Mouse (Mus musculus) forebrain, embryonic 11.5 days (tissue): ENCODE results near the gene Nos1ap. TPM values are rescaled to one million over a fixed set of nuclear protein-coding genes. Genes with fewer than 3 reads are reported as not detected.

Experiments
- ATAC-seq: fragments of 200-750 bp; cut with Nextera tagmentation; replicated peaks from 2 replicates; pipeline ENCODE4 v1.8.0; 2017; ENCODE audit warnings: moderate TSS enrichment; ENCODE audit not compliant: low FRiP score
- DNase-seq: peaks from one replicate; pipeline ENCODE4 v3.0.0-alpha.2; 2017; ENCODE audit warnings: low spot score
- H3K27ac ChIP-seq: fragments of 300-500 bp; sonication (generic); 2 replicates; pipeline ENCODE4 v1.5.1; 2014; ENCODE audit warnings: low read depth, low read length
- H3K27me3 ChIP-seq: fragments of 300-500 bp; sonication (generic); 2 replicates; pipeline ENCODE4 v1.6.1; 2014; ENCODE audit warnings: mild to moderate bottlenecking, low read length, mixed read lengths; ENCODE audit not compliant: control insufficient read depth, insufficient read depth
- H3K36me3 ChIP-seq: fragments of 300-500 bp; sonication (generic); 2 replicates; pipeline ENCODE4 v1.6.1; 2014; ENCODE audit warnings: mild to moderate bottlenecking, low read length, moderate library complexity, mixed read lengths; ENCODE audit not compliant: control insufficient read depth, insufficient read depth
- H3K4me1 ChIP-seq: fragments of 300-500 bp; sonication (generic); replicated peaks from 2 replicates; pipeline ENCODE4 v1.6.1; 2014; ENCODE audit warnings: low read length, mixed read lengths; ENCODE audit not compliant: control insufficient read depth, insufficient read depth
- H3K4me2 ChIP-seq: fragments of 300-500 bp; sonication (generic); 2 replicates; pipeline ENCODE4 v1.6.1; 2014; ENCODE audit warnings: low read depth, mild to moderate bottlenecking, low read length, moderate library complexity, mixed read lengths; ENCODE audit not compliant: severe bottlenecking
- H3K4me3 ChIP-seq: fragments of 300-500 bp; sonication (generic); 2 replicates; pipeline ENCODE4 v1.5.1; 2014; ENCODE audit warnings: low read depth, low read length
- H3K9ac ChIP-seq: fragments of 300-500 bp; sonication (generic); 2 replicates; pipeline ENCODE4 v1.6.1; 2014; ENCODE audit warnings: low read length
- H3K9me3 ChIP-seq: fragments of 300-500 bp; sonication (generic); 2 replicates; pipeline ENCODE4 v1.6.1; 2016; ENCODE audit warnings: low read length, mixed read lengths; ENCODE audit not compliant: control insufficient read depth
- WGBS: fragments of 180-500 bp; shearing (Covaris S2); extraction: QIAGEN DNeasy Blood & Tissue Kit; methylation state at CpG from one replicate; pipeline ENCODE4 v1.1.7; 2014; 5-methylcytosine and 5-hydroxymethylcytosine counted together
- polyA plus RNA-seq: library from polyadenylated mRNA; unstranded; fragments of >200 nt; fragmentation: Nextera tagmentation; extraction: Ambion mirVana; gene quantifications from 2 replicates; pipeline ENCODE4 v1.2.1, GENCODE M21; 2014

Gene Nos1ap
- polyA plus RNA-seq, 1 experiment from 2014 or later = 19.7 TPM

GRCm38 (mm10) chr1:170510595-170511240 lies 78.9 kb downstream of the Nos1ap start:
- ATAC-seq (no peak), DNase-seq (no peak)
- H3K9me3 ChIP-seq = no peaks in the 10 kb centered on the region
- H3K27ac ChIP-seq = no peak overlapping the region
- peaks cover 6% of the 10 kb centered on the region; the same call in 1 of the 2 replicates for H3K4me1 ChIP-seq
- H3K9ac ChIP-seq = no peak overlapping the region
- H3K4me3 ChIP-seq = no peak overlapping the region
- no peaks in the 10 kb centered on the region for H3K36me3 ChIP-seq
- 86% methylated on average over 3 of the region's 3 CpGs for WGBS
- H3K4me2 ChIP-seq = no peak overlapping the region
- no peaks in the 10 kb centered on the region for H3K27me3 ChIP-seq

GRCm38 (mm10) chr1:170506309-170506708 lies 83.4 kb downstream of the Nos1ap start:
- Histone ChIP-seq H3K4me1 (peaks cover 14% of the 10 kb centered on the region), H3K27ac (no peak overlapping the region), H3K4me3 (no peak overlapping the region), H3K4me2 (no peak overlapping the region), H3K9ac (no peak overlapping the region), H3K9me3 (no peaks in the 10 kb centered on the region), H3K27me3 (no peaks in the 10 kb centered on the region), H3K36me3 (no peaks in the 10 kb centered on the region)
- DNase-seq (no peak), ATAC-seq (no peak)
- WGBS = 85% methylated on average over 6 of the region's 6 CpGs

GRCm38 (mm10) chr1:170505107-170505506 lies 84.6 kb downstream of the Nos1ap start:
- no peak overlapping the region for H3K27ac ChIP-seq
- H3K27me3 ChIP-seq = no peaks in the 10 kb centered on the region
- ATAC-seq (no peak), DNase-seq (no peak)
- H3K4me2 ChIP-seq = no peak overlapping the region
- WGBS = 89% methylated on average over 3 of the region's 3 CpGs
- H3K4me3 ChIP-seq = no peak overlapping the region
- H3K9me3 ChIP-seq = no peaks in the 10 kb centered on the region
- no peak overlapping the region for H3K9ac ChIP-seq
- no peaks in the 10 kb centered on the region for H3K36me3 ChIP-seq
- peaks cover 14% of the 10 kb centered on the region for H3K4me1 ChIP-seq

- DNase-seq (no peak), ATAC-seq (no peak)
- 85% methylated on average over 4 of the region's 4 CpGs for WGBS
Observed at GRCm38 (mm10) chr1:170504378-170504777, 85.3 kb downstream of the Nos1ap start.

GRCm38 (mm10) chr1:170503277-170503739 lies 86.4 kb downstream of the Nos1ap start:
- no peak overlapping the region for H3K4me2 ChIP-seq
- H3K4me1 ChIP-seq = peaks cover 16% of the 10 kb centered on the region
- 0 out of 2 replicates have a peak overlapping the region, but pooled peaks have one; percentile 2 for H3K9ac ChIP-seq
- no peak for DNase-seq
- H3K9me3 ChIP-seq = no peaks in the 10 kb centered on the region
- H3K27me3 ChIP-seq = no peaks in the 10 kb centered on the region
- 18% methylated on average over 4 of the region's 4 CpGs for WGBS
- 0 out of 2 replicates have a peak, but pooled peaks have one; percentile 2 for ATAC-seq
- H3K27ac ChIP-seq = no peak overlapping the region; the same call in 1 of the 2 replicates
- H3K4me3 ChIP-seq = no peak overlapping the region
- no peaks in the 10 kb centered on the region for H3K36me3 ChIP-seq

More at GRCm38 (mm10) chr1:170504378-170504777, 85.3 kb downstream of the Nos1ap start:
- Histone ChIP-seq H3K9ac (no peak overlapping the region), H3K9me3 (no peaks in the 10 kb centered on the region), H3K27me3 (no peaks in the 10 kb centered on the region), H3K4me3 (no peak overlapping the region), H3K27ac (no peak overlapping the region), H3K4me1 (peaks cover 14% of the 10 kb centered on the region), H3K36me3 (no peaks in the 10 kb centered on the region), H3K4me2 (no peak overlapping the region)

- no peak for DNase-seq
- Histone ChIP-seq H3K4me2 (no peak overlapping the region), H3K4me3 (no peak overlapping the region), H3K9me3 (no peaks in the 10 kb centered on the region), H3K27me3 (no peaks in the 10 kb centered on the region), H3K4me1 (peaks cover 16% of the 10 kb centered on the region), H3K9ac (0 out of 2 replicates have a peak overlapping the region, but pooled peaks have one; percentile 2), H3K36me3 (no peaks in the 10 kb centered on the region), H3K27ac (no peak overlapping the region; the same call in 1 of the 2 replicates)
- 37% methylated on average over 11 of the region's 11 CpGs for WGBS
- ATAC-seq = 0 out of 2 replicates have a peak, but pooled peaks have one; percentile 22
Observed at GRCm38 (mm10) chr1:170502491-170503276, 87.0 kb downstream of the Nos1ap start.

GRCm38 (mm10) chr1:170501970-170502369 lies 87.7 kb downstream of the Nos1ap start:
- Histone ChIP-seq H3K4me3 (no peak overlapping the region), H3K4me2 (no peak overlapping the region), H3K4me1 (peaks cover 16% of the 10 kb centered on the region), H3K27me3 (no peaks in the 10 kb centered on the region), H3K27ac (no peak overlapping the region), H3K9me3 (no peaks in the 10 kb centered on the region), H3K36me3 (no peaks in the 10 kb centered on the region), H3K9ac (no peak overlapping the region)
- no peak for ATAC-seq
- 93% methylated on average over 1 of the region's 1 CpGs for WGBS
- no peak for DNase-seq

- peaks cover 16% of the 10 kb centered on the region for H3K4me1 ChIP-seq
- 94% methylated on average over 7 of the region's 7 CpGs for WGBS
- no peak overlapping the region for H3K9ac ChIP-seq
- H3K27ac ChIP-seq = no peak overlapping the region
- H3K4me3 ChIP-seq = no peak overlapping the region
- ATAC-seq (no peak), DNase-seq (peak; percentile 33)
- no peaks in the 10 kb centered on the region for H3K36me3 ChIP-seq
- no peaks in the 10 kb centered on the region for H3K9me3 ChIP-seq
- no peaks in the 10 kb centered on the region for H3K27me3 ChIP-seq
- no peak overlapping the region for H3K4me2 ChIP-seq
Observed at GRCm38 (mm10) chr1:170501556-170501955, 88.1 kb downstream of the Nos1ap start.
